Mouse (Mus musculus) layer of hippocampus, adult 9-10 months (tissue): ENCODE results near the gene Ifitm10.
"Not testable (repeated sequence)": the region's sequence is repeated elsewhere in the genome, so short reads cannot be mapped to it uniquely, and the experiment has no call there.

Experiments used
- DNase-seq: peaks from one replicate; pipeline ENCODE4 v3.0.0; 2022; ENCODE audit warnings: low spot score

Gene Ifitm10

GRCm38 (mm10) chr7:142320906-142321305 is 52.6 kb downstream of the Ifitm10 start:
- no peak for DNase-seq

- DNase-seq, result no peak
Observed at GRCm38 (mm10) chr7:142319124-142319523, 54.4 kb downstream of the Ifitm10 start.

GRCm38 (mm10) chr7:142317216-142317615 is 56.3 kb downstream of the Ifitm10 start:
- DNase-seq, result no peak

GRCm38 (mm10) chr7:142316558-142316957 is 57.0 kb downstream of the Ifitm10 start:
- no peak for DNase-seq

GRCm38 (mm10) chr7:142314600-142315285 is 58.8 kb downstream of the Ifitm10 start:
- no peak for DNase-seq

- not testable (repeated sequence) for DNase-seq
Observed at GRCm38 (mm10) chr7:142303929-142304328, 69.6 kb downstream of the Ifitm10 start.

GRCm38 (mm10) chr7:142303249-142303648 is 70.3 kb downstream of the Ifitm10 start, which contains the start of gene Krtap5-4:
Krtap5-4 (plus strand) TSS chr7:142303549.
- no peak for DNase-seq

GRCm38 (mm10) chr7:142297018-142297417 is 76.5 kb downstream of the Ifitm10 start, which contains the start of gene Krtap5-1:
Krtap5-1 (minus strand) TSS chr7:142297118.
- not testable (repeated sequence) for DNase-seq

GRCm38 (mm10) chr7:142296108-142296507 is 77.4 kb downstream of the Ifitm10 start:
- not testable (repeated sequence) for DNase-seq

GRCm38 (mm10) chr7:142295418-142295817 is 78.1 kb downstream of the Ifitm10 start:
- DNase-seq, result no peak

- DNase-seq, result not testable (repeated sequence)
Observed at GRCm38 (mm10) chr7:142293851-142294250, 79.7 kb downstream of the Ifitm10 start.

- not testable (repeated sequence) for DNase-seq
Observed at GRCm38 (mm10) chr7:142285910-142286612, 87.5 kb downstream of the Ifitm10 start.

- DNase-seq, result no peak
Observed at GRCm38 (mm10) chr7:142285130-142285835, 88.3 kb downstream of the Ifitm10 start.

- peak; percentile 87 for DNase-seq
Observed at GRCm38 (mm10) chr7:142284615-142285080, 88.9 kb downstream of the Ifitm10 start.

- no peak for DNase-seq
Observed at GRCm38 (mm10) chr7:142284023-142284591, 89.4 kb downstream of the Ifitm10 start.

GRCm38 (mm10) chr7:142282847-142283246 is 90.7 kb downstream of the Ifitm10 start:
- DNase-seq, result not testable (repeated sequence)

- not testable (repeated sequence) for DNase-seq
Observed at GRCm38 (mm10) chr7:142279291-142279690, 94.3 kb downstream of the Ifitm10 start.

- DNase-seq, result not testable (repeated sequence)
Observed at GRCm38 (mm10) chr7:142278183-142278582, 95.4 kb downstream of the Ifitm10 start.
